Mouse (Mus musculus) right cerebral cortex, postnatal 4 days (tissue): ENCODE results near the gene Dgkb.

Source experiments
- DNase-seq: peaks from one replicate; pipeline ENCODE4 v3.0.0-alpha.2; 2022

Gene Dgkb

DNA sequence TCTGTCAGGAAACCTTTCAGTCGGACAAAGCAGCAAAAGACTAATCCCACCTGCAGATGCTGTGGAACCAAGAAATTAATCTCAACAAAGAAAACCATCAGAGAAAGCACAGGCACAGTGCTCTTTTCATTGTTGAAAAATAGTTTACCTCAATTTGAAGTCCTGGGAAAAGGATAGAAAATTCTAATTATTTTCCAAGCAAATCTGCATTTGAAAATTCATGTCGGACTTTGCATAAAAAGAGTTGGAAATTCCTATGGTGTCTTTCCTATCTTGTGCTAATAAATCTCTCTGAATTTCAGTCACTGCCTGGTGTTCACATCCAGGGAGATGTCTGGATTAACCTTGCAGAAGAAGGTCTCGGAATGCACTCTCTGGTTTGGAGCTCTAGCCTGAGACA lies at the start of gene Dgkb:
Gene Dgkb, plus strand, starts transcription at position 301 of the 400 bp plus-strand sequence.
- DNase-seq = no peak

DNA sequence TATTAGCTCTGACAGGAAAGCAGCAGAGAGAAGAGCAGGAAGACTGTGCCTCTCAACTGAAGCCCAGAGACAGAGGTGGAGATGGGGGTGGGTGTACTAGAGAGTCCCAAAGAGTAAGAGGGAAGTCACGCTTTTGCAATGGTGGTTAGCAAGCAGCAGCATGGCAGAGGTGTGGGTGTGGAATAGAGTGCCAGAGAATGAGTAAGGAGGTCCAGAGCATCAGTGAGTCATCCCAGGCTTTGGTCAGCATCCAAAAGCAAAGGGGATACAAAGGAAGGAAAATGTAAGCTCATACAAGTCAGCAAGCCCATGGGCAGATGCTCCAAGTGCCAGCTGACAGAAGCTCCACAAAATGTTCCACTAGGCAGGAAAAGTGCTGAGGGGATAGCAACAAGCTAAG lies 47.7 kb upstream of the Dgkb start:
- no peak for DNase-seq

DNA sequence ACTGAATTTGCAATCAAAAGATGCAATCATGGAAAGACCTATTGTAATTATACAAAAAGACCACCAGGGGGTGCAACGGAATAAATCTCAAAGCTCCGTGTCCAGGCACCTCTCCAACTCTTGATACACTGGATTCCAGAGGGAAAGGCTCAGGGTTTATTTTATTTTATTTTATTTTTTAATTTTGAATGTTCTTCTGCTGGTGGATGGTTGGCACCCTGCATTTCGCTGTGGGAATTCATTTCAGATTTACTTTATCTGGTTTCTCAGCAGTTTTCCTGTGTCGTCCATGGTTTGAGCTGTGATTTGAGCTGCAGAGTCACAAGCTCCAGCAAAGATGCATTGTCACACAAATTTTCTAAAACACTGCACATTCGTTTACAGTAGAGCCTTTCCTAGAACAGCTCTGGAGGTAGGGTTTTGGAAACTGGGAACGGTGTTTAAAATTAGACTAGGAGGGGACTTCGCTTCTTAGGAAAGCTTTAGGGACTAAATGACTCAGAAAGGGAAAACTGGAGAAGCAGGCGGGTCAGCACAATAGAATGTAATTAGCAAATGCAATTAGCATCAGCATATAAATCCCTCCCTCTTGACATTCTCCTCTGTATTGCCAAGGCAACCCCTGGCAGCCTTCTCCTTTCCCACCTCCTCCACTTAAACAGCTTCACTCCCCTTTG lies 43.7 kb upstream of the Dgkb start:
- peak; percentile 54 for DNase-seq

DNA sequence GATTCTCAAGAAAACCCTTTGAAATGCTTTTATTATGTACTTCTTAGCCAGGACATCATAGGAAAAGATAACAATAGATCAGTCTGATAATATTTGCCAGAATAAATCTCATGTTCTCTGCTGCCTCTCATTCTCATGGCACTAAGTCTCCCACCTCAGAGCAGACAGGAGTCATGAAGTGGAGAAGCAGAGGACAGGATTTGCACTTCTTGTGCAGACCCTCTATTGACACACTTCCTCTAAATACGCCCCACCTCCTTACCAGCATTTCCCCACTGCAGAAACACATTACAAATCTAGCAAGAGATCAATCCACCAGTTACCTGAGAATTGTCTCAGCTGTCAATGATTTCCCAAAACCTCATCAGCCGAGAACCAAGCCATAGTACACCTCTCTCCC lies 42.9 kb upstream of the Dgkb start:
- no peak for DNase-seq

DNA sequence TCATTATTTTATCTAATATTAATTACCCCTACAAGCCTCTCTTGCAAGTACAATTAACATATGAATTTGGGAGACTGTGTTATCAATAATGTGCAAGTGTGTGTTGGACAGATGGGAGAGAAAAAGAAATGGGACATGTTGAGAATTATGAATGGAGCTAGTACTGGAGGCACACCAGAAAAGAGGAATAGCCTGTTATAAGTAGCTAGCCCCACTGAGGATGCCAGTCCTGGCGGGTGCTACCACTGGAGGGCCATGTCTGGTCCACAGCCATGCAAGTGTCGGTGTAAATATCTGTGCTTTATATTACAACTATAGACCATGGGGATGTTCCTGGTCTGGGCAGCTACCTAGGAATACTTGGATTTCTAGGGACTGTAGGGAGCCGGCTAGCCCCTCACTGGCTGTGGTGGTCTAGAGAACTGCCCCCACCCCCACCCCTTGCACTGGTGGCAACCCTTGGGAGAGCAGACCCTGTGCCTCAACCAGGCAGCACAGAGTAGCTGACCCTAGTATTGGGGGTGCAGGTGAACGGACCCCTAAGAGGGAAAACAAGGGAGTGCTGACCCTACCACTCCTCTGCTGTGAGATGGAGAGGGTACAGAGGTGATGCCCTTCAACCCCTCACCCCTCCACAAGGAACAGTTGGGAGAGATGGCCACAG lies 21.1 kb upstream of the Dgkb start:
- DNase-seq = no peak

DNA sequence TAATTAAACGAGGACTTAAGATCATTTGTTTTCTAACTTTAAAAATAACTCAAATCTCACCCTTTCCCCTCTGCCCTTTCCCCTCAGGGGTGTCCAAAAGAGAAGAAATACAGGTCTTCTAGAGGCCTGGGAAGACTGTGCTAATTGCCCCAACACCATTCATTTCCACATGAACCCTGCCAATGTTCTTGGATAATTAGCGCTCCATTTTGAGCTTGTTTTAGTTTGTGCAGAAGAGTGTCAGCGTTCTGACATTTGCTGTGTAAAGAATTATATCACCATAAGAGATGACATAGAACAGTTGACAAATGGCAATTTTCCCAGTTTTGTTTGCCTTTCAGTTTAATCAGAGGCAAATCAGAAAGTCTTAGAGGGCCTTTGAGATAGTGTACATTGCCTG lies 3.4 kb upstream of the Dgkb start:
- DNase-seq = no peak

DNA sequence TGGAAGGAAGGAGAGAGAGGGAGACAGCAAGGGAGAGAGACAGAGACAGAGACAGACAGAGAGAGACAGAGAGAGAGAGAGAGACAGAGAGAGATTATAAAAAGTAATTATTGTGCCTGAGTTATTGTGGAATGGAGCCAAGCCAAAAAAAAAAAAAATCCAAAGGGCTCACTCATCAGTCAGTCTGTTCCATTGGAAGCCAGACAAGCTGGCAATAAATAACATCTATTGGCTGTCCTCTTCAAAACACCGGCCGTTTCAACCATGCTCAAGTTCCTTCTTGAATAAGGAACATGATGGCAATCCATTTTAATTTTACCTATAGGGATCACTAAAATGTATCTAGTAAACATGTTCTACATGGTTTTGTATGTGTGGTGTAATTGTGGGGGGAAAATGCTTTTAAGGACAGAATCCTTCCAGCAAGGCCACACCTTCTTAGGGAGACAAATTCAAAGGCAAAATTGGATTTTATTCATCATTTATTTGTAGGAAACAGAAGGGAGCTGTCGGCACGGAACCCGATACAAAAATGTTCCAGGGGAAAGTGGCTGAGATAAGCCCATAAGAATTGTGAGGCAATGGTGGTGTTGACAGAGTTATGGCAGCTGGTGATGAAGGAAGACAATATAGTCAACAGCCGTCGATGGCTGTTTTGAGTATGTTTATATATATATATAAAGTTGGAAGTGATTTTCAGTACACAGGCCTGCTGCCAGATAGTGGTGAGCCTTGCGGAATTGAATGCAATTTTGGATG lies 3.7 kb downstream of the Dgkb start:
- DNase-seq = peak; percentile 9

DNA sequence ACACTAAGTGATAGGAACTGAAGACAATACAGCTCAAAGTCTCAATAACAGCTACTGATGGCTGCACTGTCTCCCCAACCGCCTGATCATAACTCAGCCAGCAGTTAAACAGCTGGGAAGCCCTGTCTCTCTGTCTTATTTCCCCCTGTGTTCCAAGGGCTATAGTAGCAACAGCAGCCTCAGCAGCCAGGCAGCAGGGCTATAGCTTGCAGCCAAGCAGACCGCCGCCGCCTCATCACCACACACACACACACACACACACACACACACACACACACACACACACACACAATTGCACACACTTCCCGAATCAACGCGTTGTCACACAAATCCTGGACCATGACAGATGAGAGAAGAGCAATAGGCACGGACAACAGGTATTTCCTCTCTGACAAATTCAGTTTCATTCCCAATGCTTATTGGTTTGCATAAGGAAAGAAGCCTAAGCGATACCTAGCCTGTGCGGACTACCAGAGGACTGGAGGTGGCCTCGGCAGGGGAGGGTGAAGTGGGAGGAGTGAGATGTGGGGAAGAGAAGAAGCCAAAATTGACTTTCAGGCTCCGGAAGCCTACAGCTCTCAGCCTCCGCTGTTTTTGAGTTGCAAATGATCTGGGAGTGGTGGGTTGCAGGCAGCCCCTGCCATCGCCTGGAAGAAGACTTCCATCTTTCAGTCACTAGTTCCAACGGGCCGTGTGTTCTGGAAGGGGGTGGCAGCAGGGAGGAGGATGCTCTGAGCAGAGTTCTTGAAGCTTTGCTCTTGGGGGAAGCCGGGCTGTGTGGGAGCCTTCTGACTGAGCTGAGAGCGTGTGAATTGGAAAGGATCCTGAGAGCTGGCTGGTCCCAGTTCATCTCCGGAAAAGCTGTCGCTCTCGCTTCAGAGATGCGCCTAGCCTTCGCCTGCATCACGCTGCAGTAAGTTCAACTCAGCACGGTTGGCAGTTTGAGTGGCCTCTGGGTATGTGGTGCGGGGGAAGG lies 62.8 kb downstream of the Dgkb start:
- DNase-seq = peak; percentile 41

DNA sequence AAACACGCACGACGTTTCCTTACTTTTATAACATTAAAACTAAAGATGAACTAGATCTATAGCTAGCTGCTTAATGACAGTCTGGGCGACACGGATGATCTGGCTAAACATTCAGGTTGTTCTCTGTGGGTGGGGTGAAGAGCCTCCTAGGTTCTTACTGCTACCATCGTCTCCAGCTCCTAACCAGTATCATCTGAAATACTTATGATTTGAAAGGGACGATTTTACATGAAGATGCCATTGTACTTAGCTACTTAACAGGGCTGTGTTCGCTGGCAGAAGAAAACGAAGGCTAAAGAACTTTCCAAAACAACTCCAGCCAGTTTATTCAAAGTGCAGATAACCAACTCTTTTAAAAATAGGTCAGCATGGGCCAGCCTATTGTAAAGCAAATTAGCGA lies 63.9 kb downstream of the Dgkb start:
- DNase-seq = no peak

DNA sequence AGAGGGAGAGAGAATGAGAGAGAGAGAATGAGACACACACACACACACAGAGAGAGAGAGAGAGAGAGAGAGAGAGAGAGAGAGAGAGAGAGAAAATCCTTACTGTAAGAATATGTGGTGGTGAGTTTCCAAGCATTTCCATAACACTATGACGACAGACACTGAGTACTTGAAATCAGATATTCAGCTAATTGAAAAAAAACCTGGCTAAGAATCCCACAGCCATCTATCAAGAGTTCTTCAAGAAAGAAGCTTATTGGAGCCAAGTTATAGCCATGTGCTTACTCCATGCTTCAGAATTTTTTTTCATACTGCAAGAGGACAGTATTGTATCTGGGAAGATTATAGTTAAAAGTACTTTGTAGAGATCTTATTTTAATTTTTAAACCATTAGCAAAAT lies 65.3 kb downstream of the Dgkb start:
- DNase-seq = no peak

DNA sequence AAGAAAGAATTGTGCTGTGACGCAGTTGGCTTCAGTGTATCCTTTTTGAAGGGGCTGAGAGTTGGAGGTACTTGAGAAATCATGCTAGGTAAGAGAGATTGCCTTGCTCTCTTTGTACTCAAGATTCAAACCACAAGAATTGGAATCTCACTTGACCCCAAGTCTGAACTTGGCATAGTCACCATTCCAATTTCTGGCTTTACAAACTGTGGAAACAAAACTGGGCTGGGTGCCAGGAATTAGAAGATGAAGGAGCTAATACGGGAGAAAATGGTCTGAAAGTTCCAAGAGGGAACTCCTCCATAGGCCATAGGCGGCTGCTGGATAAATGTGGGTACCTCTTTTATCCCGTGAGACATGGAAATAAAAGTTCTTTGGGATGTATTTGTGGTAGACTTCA lies 66.3 kb downstream of the Dgkb start:
- peak; percentile 3 for DNase-seq

DNA sequence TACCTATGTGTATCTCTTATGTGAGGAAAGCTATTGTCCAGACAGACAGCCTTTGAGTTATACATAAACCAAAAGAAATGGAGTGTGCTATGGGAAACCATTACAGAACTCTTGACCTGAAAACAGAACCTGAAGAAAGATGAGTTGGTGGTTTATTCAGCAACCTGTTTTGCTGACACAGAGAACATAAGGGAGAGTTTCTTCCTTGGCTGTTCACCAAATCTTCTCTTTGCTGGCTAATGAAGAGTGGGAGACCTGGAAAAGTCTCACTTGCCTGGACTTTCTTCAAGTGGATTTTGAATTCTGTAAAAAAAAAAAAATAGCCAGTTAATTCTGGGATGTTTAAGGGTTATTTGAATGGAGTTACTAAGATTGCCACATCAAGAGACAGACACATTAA lies 71.1 kb downstream of the Dgkb start:
- no peak for DNase-seq

DNA sequence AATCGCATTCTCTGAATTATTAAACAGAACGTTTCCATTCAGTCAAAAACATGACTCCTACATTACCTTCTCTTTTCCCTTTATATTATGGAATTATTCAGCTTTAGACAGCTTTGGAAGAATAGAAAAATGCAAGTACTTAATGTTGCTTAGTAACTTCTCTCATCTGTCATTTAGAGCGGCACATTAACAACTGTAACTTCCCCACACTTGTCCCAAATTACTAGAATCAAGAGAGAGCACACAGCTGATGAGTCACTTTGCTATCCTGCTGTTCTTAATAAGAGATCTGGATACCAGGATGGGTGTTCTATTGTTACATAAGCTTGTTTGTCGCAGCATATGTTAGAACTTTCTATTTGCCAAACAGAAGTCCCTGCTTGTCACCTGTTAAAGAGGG lies 71.9 kb downstream of the Dgkb start:
- no peak for DNase-seq

DNA sequence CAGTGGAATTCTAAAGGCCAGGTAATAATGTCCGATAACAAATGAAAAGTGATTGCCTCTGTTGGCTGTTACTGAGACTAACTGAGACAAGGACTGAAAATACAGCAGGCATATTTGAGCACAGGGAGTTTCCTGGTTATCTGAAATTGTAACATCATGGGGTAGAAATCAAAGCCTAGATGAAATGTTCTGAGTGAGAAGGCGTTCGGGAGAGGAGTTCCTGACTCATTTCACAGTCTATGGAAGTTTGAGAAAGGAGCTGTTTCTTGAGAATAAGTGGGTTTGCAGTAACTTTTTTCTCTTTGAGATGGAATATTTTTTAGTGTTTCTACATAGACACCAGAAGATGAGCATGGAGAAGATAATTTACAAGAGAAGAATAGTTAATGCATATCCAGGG lies 73.8 kb downstream of the Dgkb start:
- DNase-seq = no peak

DNA sequence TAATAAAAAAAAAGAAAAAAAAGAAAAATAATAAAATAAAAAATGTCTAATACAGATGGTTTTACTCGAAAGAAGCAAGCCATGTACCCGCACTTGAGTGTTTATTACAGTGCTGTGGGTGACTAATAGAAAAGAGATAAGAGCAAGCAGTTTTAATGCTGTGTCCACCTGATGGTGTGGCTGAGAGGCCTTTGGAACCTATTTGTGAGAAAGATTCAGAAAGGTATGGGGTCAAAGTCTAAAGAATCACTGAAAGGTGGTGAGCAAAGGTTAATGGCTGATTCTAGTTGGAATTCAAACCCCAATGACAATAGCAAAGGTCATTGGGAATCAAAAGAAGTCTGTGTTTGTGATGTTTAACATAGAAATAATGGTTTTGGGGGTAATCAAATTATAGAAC lies 124.6 kb downstream of the Dgkb start:
- no peak for DNase-seq

DNA sequence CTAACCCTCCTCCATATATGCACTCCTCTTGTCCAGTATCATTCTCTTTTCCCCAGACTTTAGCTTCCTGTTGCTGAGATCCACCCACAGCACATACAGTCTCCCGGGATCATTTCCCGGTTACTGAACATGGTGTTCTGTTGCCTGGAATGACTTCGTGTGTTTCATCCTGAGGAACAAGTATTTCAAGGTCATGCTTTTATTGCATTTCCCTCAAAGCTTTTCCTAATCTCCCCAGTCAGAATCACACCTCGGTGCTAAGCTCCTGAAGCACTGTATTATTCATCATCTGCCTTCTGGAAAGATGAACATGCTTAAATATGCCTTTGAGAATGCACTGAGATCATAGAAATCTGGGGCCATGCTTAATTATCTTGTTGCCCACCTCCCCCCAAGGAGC lies 138.7 kb downstream of the Dgkb start:
- DNase-seq = no peak

DNA sequence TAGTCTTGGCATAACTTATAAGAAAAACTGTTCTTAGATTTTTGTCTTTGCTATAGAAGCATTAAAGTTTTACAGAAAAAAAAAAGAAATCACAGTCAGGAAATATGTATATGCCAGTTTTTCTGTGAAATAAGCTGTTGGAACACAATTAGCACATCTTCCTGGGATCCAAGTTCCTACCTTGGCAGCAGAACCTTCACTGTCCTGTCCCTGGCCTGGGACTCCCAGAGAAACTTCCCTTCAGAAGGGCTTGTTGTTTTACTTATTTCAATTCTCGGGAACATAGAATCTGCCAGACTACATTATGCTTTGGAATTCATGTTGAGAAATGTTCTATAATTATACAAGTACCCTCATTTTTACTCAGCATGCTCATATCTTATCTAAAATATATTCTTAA lies 154.0 kb downstream of the Dgkb start:
- DNase-seq = no peak

DNA sequence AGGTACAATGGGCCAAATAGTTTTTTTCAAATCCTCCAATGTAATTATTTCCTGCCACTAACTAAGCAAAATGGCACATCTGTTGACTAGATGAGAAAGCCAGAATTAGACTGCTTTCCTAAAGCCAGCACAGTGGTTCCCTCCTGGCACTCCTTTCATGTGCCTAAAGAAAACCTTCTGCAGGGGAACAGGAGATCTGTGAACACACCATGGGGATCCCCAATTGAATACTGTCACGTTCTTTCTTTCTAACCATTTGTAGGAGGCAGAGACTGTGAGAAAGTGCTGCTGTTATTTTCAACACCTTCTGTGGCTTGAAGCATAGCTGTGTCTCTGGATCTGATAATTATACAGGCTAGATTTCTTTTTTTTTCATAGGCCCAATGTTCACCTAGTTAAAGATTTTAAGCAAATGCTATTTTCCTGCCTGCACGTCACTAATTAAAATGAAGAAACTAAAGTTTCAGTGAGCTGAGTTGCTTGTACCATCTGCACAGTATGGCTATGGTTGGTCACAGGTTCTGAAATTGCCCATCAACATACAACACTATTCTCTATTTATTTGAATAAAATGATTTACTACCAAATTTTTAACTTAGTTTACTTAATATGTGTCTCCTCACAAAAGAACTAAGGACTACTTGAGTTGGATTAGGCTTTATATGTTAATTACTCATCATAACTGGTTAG lies 161.1 kb downstream of the Dgkb start:
- DNase-seq = no peak

DNA sequence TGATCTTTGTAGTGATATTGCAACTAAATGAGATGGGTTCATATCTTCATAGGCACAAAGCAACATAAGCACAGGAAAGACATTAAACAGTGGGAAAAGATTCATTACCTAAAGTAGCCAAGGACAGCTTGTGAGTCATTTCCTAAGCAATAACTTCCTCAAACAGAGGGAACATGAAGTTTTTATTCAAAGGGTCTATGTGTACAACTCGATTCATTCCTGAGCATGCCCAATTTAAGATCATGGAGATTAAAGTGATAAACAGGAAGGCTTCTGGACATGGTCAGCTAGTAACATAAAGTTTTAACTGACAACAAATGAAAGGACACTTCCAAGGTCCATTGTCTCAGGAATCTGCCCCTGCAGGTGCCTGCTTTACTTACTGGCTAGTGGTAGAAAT lies 167.8 kb downstream of the Dgkb start:
- DNase-seq = no peak

DNA sequence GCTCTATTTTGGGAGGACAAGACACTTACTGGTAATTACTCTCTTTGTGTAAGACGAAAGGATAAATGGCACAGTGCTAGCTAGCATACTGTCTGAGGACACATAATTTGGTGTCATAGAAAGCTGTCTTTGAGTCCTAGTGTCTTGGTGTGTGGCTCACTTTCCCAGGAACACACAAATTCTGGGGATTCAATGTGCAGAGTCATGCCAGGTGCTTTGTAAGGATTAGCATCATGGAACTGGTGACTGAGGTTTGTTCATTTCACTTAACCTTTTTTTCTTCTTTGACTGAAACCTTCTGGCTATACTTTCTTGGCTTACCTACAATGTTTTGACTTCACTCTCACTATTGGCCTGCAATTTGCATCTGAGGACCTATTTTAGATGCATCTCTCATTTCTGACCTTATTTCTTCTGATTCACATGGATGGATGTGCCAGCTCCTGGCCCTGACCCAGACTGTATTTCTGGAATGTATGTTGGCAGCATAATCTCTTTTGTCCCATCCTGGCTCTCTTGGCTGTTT lies 170.6 kb downstream of the Dgkb start:
- DNase-seq = peak; percentile 16

DNA sequence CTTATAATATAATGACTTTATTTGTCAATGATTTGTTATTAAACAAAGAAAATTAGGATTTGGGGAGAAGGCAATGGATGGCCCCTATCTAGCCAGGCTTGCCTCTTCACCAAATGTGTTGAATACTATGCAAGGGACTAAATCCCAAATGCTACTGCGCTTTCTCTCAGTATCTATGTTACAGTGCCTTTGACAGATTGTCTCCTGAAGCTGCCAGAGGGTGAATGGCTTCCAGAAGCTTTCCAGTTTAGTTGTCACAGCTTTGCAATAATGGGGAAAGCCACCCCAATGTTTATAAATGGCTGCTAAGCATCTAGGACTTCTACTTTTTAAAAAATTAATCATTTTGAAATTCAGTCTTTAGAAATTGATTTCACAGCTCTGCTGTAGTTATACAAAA lies 175.7 kb downstream of the Dgkb start:
- no peak for DNase-seq

DNA sequence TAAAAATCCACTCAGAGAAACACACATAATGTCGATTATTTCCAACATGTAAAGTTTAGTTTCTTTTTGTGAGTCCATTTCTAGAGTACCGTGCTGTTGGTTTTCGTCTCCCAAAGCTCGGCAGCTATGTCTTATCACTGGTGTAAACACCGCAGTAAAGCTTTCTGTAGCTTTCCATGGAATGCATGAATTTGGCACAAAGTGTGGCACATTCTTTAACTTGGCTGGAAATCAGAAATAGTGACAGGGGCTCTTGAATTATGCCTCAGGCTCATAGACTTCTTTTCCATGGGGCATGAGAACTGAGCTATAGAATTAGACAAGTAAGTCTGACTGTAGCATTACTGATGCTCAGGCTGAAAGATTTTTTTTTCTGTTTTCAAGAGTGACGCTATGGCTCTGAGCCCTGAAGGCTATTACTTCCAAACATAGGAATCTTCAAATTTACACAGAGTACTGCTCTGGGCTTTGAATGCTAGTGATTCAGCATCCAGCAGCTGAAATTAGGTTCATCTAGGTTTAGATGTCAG lies 179.0 kb downstream of the Dgkb start:
- DNase-seq = no peak
